Mouse (Mus musculus): ENCODE data around the gene Tbc1d10c.

DNA sequence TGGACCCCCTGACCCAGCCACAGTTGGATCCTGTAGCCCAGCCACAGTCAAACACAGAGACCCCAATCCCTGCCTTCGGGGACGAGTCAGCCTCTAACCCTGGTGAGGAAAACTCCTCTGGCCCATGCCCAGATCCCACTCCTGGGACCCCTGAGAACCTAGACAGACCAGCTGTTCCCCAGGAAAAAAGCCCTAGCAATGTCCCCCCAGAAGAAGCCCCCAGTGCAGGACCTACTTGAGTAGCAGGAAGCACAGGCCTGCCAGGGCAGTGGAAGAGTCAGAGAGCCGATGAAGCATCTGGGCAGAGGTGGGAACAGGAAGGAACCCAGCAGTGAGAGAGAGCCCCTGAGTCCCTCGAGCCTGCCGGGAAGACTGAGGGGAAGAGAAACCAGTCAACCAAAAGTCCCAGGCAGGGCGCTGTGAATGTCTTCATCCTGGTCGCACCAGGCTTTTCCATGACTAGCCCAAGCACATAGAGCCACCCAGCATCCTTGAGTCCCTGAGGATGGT, 47.3 kb downstream of the Tbc1d10c start, which contains the start of gene Cabp4:
- TF ChIP-seq POLR2A (IDR thresholded peaks at IDR 0.05; ENCODE audit: low read depth, low read length) (no peak), CTCF (conservative IDR thresholded peaks at IDR 0.05 in 1 of 2, IDR thresholded peaks at IDR 0.05 in 1 of 2; ENCODE audit: low read depth in 2 of 2, low read length in 2 of 2) (no peak), ELF1 (IDR thresholded peaks at IDR 0.05; ENCODE audit: low read depth, low read length) (0 out of 2 replicates have a peak, but pooled peaks have one; percentile 26), EP300 (IDR thresholded peaks at IDR 0.05; ENCODE audit: low read length) (peak; percentile 50), BHLHE40 (IDR thresholded peaks at IDR 0.05; ENCODE audit: low read depth, low read length) (no peak), RAD21 (IDR thresholded peaks at IDR 0.05; ENCODE audit: low read depth, low read length) (no peak), CHD2 (IDR thresholded peaks at IDR 0.05; ENCODE audit: low read length) (no peak), HCFC1 (IDR thresholded peaks at IDR 0.05; ENCODE audit: low read depth, low read length) (no peak), KAT2A (IDR thresholded peaks at IDR 0.05; ENCODE audit: insufficient replicate concordance, low read length) (no peak)
